Mouse (Mus musculus) gastrocnemius, adult 2 months (tissue): Measurements from ENCODE around the gene Smarca2. TPM values are rescaled to one million over a fixed set of nuclear protein-coding genes. Genes with fewer than 3 reads are reported as not detected.
A peak's percentile ranks its signal among the peaks of the same experiment; 100 is the strongest.

ENCODE experiments used
- DNase-seq: peaks from one replicate; pipeline ENCODE4 v3.0.0; 2022
- H3K27ac ChIP-seq: fragments of 200-600 bp; 2 replicates; pipeline ENCODE4 v1.8.1; 2022; ENCODE audit warnings: mild to moderate bottlenecking
- H3K4me3 ChIP-seq: fragments of 200-600 bp; 2 replicates; pipeline ENCODE4 v1.8.1; 2022; ENCODE audit warnings: mild to moderate bottlenecking, moderate library complexity
- CTCF ChIP-seq: fragments of 200-600 bp; IDR thresholded peaks from 2 replicates; pipeline ENCODE4 v1.8.1; 2022; ENCODE audit warnings: antibody characterized with exemption, mild to moderate bottlenecking, moderate library complexity
- intact Hi-C: fragments of 180-260 bp; cut with DNase I; formaldehyde crosslinking; loops from one replicate; pipeline ENCODE4 v1.15.1; 2025
- total RNA-seq, 2 experiments: library from RNA; stranded (reverse); gene quantifications; 2 replicates each; pipeline ENCODE4 v1.2.3; 2021

The Smarca2 gene
- total RNA-seq, 2 experiments from 2014 or later, result 42.9 to 59.8 TPM

- H3K4me3 ChIP-seq, result no peak overlapping the region
- no peak for TF ChIP-seq CTCF
- no peak for DNase-seq
- intact Hi-C loops, result no loop called here
- no peak overlapping the region for H3K27ac ChIP-seq
Observed at GRCm38 (mm10) chr19:26678543-26678942, 73.7 kb downstream of the Smarca2 start.

- DNase-seq, result no peak
- TF ChIP-seq CTCF, result no peak
- H3K4me3 ChIP-seq, result no peak overlapping the region
- no peak overlapping the region for H3K27ac ChIP-seq
- intact Hi-C loops, result no loop called here
Observed at GRCm38 (mm10) chr19:26679674-26680073, 74.8 kb downstream of the Smarca2 start.

- no peak for TF ChIP-seq CTCF
- no peak overlapping the region for H3K4me3 ChIP-seq
- H3K27ac ChIP-seq, result no peak overlapping the region
- DNase-seq, result no peak
- intact Hi-C loops, result no loop called here
Observed at GRCm38 (mm10) chr19:26681549-26681948, 76.7 kb downstream of the Smarca2 start.

- Histone ChIP-seq H3K4me3 (no peak overlapping the region), H3K27ac (no peak overlapping the region)
- no peak for DNase-seq
- intact Hi-C loops, result no loop called here
- no peak for TF ChIP-seq CTCF
Observed at GRCm38 (mm10) chr19:26682130-26682529, 77.3 kb downstream of the Smarca2 start.

- Histone ChIP-seq H3K27ac (no peak overlapping the region), H3K4me3 (no peak overlapping the region)
- peak; percentile 52 for TF ChIP-seq CTCF
- no peak for DNase-seq
- intact Hi-C loops, result no loop called here
Observed at GRCm38 (mm10) chr19:26682731-26683130, 77.9 kb downstream of the Smarca2 start.

- intact Hi-C loops, result no loop called here
- no peak overlapping the region for H3K4me3 ChIP-seq
- no peak for DNase-seq
- H3K27ac ChIP-seq, result no peak overlapping the region
- TF ChIP-seq CTCF, result no peak
Observed at GRCm38 (mm10) chr19:26683731-26684130, 78.9 kb downstream of the Smarca2 start.

- Histone ChIP-seq H3K4me3 (no peak overlapping the region), H3K27ac (no peak overlapping the region)
- DNase-seq, result no peak
- intact Hi-C loops, result no loop called here
- TF ChIP-seq CTCF, result no peak
Observed at GRCm38 (mm10) chr19:26690516-26690915, 85.7 kb downstream of the Smarca2 start.

- H3K4me3 ChIP-seq, result no peak overlapping the region
- H3K27ac ChIP-seq, result no peak overlapping the region
- intact Hi-C loops, result no loop called here
- TF ChIP-seq CTCF, result no peak
- DNase-seq, result no peak
Observed at GRCm38 (mm10) chr19:26697107-26697506, 92.3 kb downstream of the Smarca2 start.

- H3K4me3 ChIP-seq, result no peak overlapping the region
- no peak for TF ChIP-seq CTCF
- intact Hi-C loops, result no loop called here
- DNase-seq, result no peak
- peak overlapping the region; percentile 38; the same call in 1 of the 2 replicates for H3K27ac ChIP-seq
Observed at GRCm38 (mm10) chr19:26704545-26705209, 99.8 kb downstream of the Smarca2 start.

GRCm38 (mm10) chr19:26706910-26707309 lies 102.1 kb downstream of the Smarca2 start:
- no peak overlapping the region for H3K4me3 ChIP-seq
- no peak for DNase-seq
- intact Hi-C loops, result no loop called here
- TF ChIP-seq CTCF, result no peak
- no peak overlapping the region for H3K27ac ChIP-seq

- no peak overlapping the region for H3K27ac ChIP-seq
- no peak for TF ChIP-seq CTCF
- H3K4me3 ChIP-seq, result no peak overlapping the region
- intact Hi-C loops, result no loop called here
- no peak for DNase-seq
Observed at GRCm38 (mm10) chr19:26709095-26709494, 104.2 kb downstream of the Smarca2 start.

- peak; percentile 57 for TF ChIP-seq CTCF
- H3K27ac ChIP-seq, result no peak overlapping the region
- DNase-seq, result no peak
- intact Hi-C loops, result loop anchor here (10.0 kb wide), 1 partner anchor 106 kb away; the partner anchor contains the start of gene Smarca2
- H3K4me3 ChIP-seq, result no peak overlapping the region
Observed at GRCm38 (mm10) chr19:26711268-26711667, 106.4 kb downstream of the Smarca2 start.

- intact Hi-C loops, result loop anchor here (10.0 kb wide), 1 partner anchor 111 kb away; the partner anchor contains the start of gene Smarca2
- H3K4me3 ChIP-seq, result no peak overlapping the region
- DNase-seq, result peak; percentile 43
- peak overlapping the region; percentile 7; the same call in 1 of the 2 replicates for H3K27ac ChIP-seq
- no peak for TF ChIP-seq CTCF
Observed at GRCm38 (mm10) chr19:26716217-26716616, 111.4 kb downstream of the Smarca2 start.

GRCm38 (mm10) chr19:26718221-26718620 lies 113.4 kb downstream of the Smarca2 start:
- Histone ChIP-seq H3K4me3 (no peak overlapping the region), H3K27ac (peak overlapping the region; percentile 88)
- intact Hi-C loops, result loop anchor here (1.0 to 10.0 kb wide), 2 partner anchors 29 to 113 kb away; partner anchors contain the start of gene Smarca2
- peak; percentile 76 for TF ChIP-seq CTCF
- peak; percentile 67 for DNase-seq
